Mouse (Mus musculus): Measurements from ENCODE around the gene Ruvbl2. TPM values are rescaled to one million over a fixed set of nuclear protein-coding genes. Genes with fewer than 3 reads are reported as not detected.
"Not testable (repeated sequence)": the region's sequence is repeated elsewhere in the genome, so short reads cannot be mapped to it uniquely, and the experiment has no call there.

Gene Ruvbl2
- polyA plus RNA-seq, 1 experiment from 2014 or later: 111 TPM

DNA sequence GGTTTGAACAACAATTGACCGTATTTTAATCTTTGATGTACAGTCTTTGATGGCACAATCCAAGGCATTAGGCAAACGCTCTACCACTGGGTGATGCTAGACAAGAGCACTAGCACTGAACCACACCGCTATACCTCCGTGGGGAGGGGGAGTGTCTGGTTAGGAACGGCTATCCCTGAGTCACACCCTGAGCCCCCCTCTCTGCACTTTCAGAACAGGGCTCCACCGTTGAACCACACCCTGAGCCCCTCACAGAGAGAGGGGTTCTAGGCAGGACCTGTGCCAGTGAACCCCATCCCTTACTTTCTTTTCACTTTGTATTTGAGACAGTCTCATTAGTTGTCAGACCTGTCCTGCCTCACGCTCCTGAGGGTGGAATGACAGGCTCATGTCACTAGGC lies 29.5 kb downstream of the Ruvbl2 start:
- H3K4me1 ChIP-seq (replicated peaks): peaks cover 20% of the 10 kb centered on the region
- H3K4me3 ChIP-seq (replicated peaks): no peak overlapping the region
- DNase-seq (no peak), ATAC-seq (ENCODE audit: low read depth) (no peak)
- H3K4me2 ChIP-seq: no peak overlapping the region
- no peaks in the 10 kb centered on the region for H3K9me3 ChIP-seq (replicated peaks)
- H3K36me3 ChIP-seq: no peaks in the 10 kb centered on the region
- peaks cover 85% of the 10 kb centered on the region for H3K27me3 ChIP-seq
- no peak overlapping the region for H3K27ac ChIP-seq
- 59% methylated on average over 7 of the region's 7 CpGs for whole genome bisulfite sequencing (ENCODE audit: insufficient replicate concordance)
- H3K9ac ChIP-seq: no peak overlapping the region

DNA sequence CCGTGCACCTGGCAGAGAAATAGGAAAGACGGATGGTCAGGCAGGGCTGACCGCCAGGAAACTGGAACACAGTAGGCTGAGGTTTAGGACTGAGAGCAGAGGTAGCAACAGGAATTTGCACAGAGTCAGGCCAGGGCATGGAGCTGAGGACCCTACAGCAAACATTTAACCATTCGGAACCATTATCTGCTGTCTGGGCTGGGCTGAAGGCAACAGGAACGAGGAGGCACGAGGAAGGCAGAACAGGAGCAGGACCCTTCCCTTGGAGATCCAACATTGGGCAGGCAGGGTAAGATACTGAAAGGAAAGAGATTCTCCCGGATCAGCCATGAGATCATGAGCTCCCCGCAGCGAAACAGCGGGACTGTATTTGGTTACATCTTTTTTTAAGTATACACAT lies 30.1 kb downstream of the Ruvbl2 start:
- Histone ChIP-seq H3K9me3 (replicated peaks) (no peaks in the 10 kb centered on the region), H3K27ac (no peak overlapping the region), H3K36me3 (no peaks in the 10 kb centered on the region), H3K27me3 (peaks cover 80% of the 10 kb centered on the region), H3K9ac (no peak overlapping the region), H3K4me3 (replicated peaks) (no peak overlapping the region), H3K4me2 (no peak overlapping the region), H3K4me1 (replicated peaks) (peaks cover 16% of the 10 kb centered on the region)
- 65% methylated on average over 10 of the region's 10 CpGs for WGBS (ENCODE audit: insufficient replicate concordance)
- DNase-seq: no peak
- ATAC-seq (ENCODE audit: low read depth): no peak

DNA sequence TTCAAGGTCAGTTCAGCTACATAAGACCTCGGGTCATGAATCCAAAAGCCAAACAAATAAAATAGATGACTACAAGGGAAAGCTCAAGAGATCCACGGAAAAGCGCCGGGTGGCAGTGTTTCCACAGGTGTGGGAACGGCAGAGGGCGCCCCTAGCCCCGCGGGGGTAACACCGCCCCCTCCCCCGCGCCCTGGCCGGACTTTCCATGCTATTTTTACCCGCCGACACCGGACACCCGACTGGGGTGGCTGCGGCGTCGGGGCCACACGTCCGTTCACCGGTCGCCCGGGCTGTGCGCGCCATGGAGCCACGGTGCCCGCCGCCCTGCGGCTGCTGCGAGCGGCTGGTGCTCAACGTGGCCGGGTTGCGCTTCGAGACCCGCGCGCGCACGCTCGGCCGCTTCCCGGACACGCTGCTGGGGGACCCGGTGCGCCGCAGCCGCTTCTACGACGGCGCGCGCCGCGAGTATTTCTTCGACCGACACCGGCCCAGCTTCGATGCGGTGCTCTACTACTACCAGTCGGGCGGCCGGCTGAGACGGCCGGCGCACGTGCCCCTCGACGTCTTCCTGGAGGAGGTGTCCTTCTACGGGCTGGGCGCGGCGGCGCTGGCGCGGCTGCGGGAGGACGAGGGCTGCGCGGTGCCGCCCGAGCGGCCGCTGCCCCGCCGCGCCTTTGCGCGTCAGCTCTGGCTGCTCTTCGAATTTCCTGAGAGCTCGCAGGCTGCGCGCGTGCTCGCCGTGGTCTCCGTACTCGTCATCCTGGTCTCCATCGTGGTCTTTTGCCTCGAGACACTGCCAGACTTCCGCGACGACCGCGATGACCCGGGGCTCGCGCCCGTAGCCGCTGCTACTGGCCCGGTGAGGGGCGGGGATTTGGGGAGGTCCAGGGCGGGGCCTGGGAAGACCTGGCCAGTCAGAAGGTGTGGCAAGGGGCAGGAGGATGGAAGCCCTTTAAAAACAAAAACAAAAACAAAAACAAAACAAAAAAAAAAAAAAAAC lies 31.4 kb downstream of the Ruvbl2 start:
- peaks cover 75% of the 10 kb centered on the region for H3K27me3 ChIP-seq
- H3K27ac ChIP-seq: no peak overlapping the region
- H3K4me1 ChIP-seq (replicated peaks): peaks cover 16% of the 10 kb centered on the region
- H3K9me3 ChIP-seq (replicated peaks): no peaks in the 10 kb centered on the region
- peak overlapping the region; percentile 44 for H3K4me3 ChIP-seq (replicated peaks)
- H3K4me2 ChIP-seq: peak overlapping the region; percentile 58
- DNase-seq: no peak
- H3K9ac ChIP-seq: no peak overlapping the region
- WGBS (ENCODE audit: insufficient replicate concordance): 2% methylated on average over 113 of the region's 114 CpGs
- no peaks in the 10 kb centered on the region for H3K36me3 ChIP-seq
- ATAC-seq (ENCODE audit: low read depth): no peak

DNA sequence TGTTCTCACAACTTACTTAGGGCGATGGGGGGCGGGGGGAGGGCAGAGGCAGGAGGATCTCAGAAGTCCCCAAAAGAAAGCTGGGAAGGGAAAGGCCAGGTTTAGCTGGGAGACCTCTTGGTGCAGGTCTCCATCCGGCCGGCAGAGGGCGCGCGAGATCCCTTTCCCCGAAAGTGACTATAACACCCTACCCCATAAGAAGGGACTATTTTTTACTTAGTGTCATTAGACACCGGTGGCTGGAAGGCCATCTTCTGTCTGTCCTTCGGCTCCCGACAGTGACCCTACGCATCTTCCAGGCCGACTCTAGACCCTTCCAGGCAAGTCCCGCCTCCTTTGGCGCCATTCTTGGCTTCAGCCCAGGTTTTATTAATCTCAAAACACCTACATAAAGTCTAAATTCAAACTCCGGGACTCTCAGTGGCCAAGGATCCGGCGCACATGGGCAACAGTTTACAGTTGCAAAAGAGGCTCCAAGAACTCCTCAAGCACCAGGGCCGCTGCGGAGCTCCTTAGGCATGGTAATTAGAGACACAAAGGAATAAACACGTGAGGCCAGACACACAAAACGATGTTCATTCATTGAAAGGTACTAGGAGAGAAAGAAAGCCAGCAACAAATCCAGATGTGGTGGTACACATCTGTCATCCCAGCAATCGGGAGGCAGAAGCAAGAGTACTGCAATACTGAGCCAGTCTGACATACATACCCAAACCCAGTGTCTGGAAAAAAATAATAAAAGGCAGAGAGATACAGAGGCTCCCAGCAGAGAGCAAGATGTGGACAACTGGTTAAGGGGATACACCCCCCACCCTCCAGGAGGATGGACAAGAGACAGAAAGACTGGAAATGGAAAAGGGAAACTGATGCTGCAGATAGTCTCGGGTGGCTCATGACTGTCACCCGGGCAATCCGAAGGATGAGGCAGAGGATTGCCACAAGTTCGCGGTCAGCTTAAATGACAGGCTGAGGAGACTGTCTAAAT lies 32.5 kb downstream of the Ruvbl2 start, which contains the start of gene Kcna7:
Gene Kcna7 (plus strand): TSS at position 563 of the 985 bp plus-strand sequence.
- Histone ChIP-seq H3K9ac (no peak within 1 kb of the TSS), H3K9me3 (replicated peaks) (no peaks in the 10 kb centered on the region), H3K4me3 (replicated peaks) (peak within 1 kb of the TSS; percentile 44), H3K4me1 (replicated peaks) (peaks cover 16% of the 10 kb centered on the region), H3K27me3 (peaks cover 66% of the 10 kb centered on the region), H3K36me3 (no peaks in the 10 kb centered on the region), H3K27ac (no peak within 1 kb of the TSS), H3K4me2 (peak within 1 kb of the TSS; percentile 58)
- DNase-seq (peak; percentile 48), ATAC-seq (ENCODE audit: low read depth) (peak; percentile 43; the same call in 1 of the 2 replicates)
- 10% methylated on average over 28 of the region's 28 CpGs for WGBS (ENCODE audit: insufficient replicate concordance)

DNA sequence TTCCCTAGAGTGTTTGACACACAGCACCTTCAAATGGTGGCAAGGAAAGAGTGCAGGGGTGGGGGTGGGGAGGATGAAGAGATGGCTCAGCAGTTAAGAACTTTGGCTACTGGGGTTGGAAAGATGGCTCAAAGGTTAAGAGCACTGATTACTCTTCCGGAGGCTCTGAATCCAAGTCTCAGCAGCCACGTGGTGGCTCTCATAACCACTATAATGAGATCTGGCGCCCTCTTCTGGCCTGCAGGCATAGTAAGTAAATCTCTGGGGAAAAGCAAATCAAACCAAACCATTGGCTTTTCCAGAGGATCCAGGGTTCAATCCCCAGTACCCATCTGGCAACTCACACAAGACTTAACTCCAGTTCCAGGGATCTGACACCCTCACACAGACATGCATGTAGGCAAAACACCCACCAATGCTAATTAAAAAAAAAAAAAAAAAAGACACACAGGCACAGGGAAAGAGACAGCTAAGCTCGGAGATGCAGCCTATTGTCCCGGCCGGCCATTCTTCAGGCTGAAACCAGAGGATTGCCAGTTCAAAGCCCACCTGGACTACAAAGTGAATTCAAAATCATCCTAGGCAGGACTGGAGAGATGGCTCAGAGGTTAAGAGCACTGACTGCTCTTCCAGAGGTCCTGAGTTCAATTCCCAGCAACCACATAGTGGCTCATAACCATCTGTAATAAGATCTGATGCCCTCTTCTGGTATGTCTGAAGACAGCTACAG lies 34.2 kb downstream of the Ruvbl2 start:
- Histone ChIP-seq H3K27me3 (peaks cover 49% of the 10 kb centered on the region), H3K27ac (no peak overlapping the region), H3K4me2 (no peak overlapping the region), H3K36me3 (no peaks in the 10 kb centered on the region), H3K9ac (no peak overlapping the region), H3K9me3 (replicated peaks) (no peaks in the 10 kb centered on the region), H3K4me1 (replicated peaks) (peaks cover 16% of the 10 kb centered on the region), H3K4me3 (replicated peaks) (no peak overlapping the region)
- DNase-seq (peak; percentile 44), ATAC-seq (ENCODE audit: low read depth) (0 out of 2 replicates have a peak, but pooled peaks have one; percentile 23)
- WGBS (ENCODE audit: insufficient replicate concordance): 39% methylated on average over 6 of the region's 6 CpGs

DNA sequence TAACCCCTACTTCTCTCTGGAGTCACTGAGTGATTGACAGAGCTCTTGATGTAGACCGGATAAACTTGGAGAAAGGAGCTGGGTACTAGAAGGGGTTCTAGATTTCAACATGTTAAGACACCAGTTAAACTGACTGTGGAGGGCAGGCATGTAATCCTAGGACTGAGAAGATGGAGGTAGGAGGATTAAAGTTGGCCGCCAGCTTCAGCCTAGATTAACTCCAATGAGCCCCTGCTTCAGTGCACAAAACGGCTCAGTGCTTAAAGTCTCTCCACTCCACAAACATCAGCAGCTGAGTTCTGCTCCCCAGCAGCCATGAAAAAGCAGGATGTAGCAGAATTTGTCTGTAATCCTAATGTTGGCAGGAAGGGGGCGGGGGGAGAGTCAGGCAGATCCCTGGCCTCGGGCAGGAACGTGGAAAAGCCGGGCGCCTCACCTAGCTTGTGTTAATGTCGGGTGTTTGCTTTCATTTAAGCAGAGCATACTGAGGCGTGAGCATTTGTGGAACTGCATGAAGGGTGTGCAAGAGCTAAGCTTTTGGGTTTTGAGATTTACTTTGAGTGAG lies 36.3 kb downstream of the Ruvbl2 start:
- WGBS (ENCODE audit: insufficient replicate concordance): 59% methylated on average over 10 of the region's 10 CpGs

DNA sequence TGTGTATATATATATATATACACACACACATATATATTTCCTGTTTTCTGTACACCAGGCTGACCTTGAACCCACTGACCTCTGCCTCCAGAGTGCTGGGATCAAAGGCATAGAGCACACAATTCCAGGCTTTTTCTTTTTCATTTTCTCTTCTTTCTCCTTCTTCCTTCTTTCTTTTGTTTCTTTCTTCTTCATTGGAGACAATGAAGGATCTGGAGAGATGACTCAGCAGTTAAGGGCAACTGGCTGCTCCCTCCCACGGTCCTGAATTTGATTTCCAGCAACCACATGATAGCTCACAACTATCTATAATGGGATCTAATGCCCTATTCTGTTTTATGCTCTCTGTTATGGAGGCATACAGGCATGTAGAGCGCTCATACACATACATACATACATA lies 41.1 kb downstream of the Ruvbl2 start:
- peak overlapping the region; percentile 75; the same call in 1 of the 2 replicates for H3K4me2 ChIP-seq
- H3K4me3 ChIP-seq (replicated peaks): no peak overlapping the region
- no peaks in the 10 kb centered on the region for H3K9me3 ChIP-seq (replicated peaks)
- peaks cover 4% of the 10 kb centered on the region; the same call in 1 of the 2 replicates for H3K27me3 ChIP-seq
- DNase-seq (no peak), ATAC-seq (ENCODE audit: low read depth) (no peak)
- H3K27ac ChIP-seq: peak overlapping the region; percentile 21; the same call in 1 of the 2 replicates
- H3K9ac ChIP-seq: peak overlapping the region; percentile 40; the same call in 1 of the 2 replicates
- WGBS (ENCODE audit: insufficient replicate concordance): 49% methylated on average over 2 of the region's 2 CpGs
- H3K36me3 ChIP-seq: peaks cover 25% of the 10 kb centered on the region
- peaks cover 37% of the 10 kb centered on the region for H3K4me1 ChIP-seq (replicated peaks)

More for the DNA sequence above, 36.3 kb downstream of the Ruvbl2 start:
- Histone ChIP-seq H3K27ac (no peak overlapping the region), H3K9ac (no peak overlapping the region), H3K4me3 (replicated peaks) (no peak overlapping the region), H3K4me2 (no peak overlapping the region), H3K27me3 (peaks cover 28% of the 10 kb centered on the region), H3K36me3 (no peaks in the 10 kb centered on the region), H3K4me1 (replicated peaks) (peaks cover 19% of the 10 kb centered on the region), H3K9me3 (replicated peaks) (no peaks in the 10 kb centered on the region)
- DNase-seq (no peak), ATAC-seq (ENCODE audit: low read depth) (no peak)

DNA sequence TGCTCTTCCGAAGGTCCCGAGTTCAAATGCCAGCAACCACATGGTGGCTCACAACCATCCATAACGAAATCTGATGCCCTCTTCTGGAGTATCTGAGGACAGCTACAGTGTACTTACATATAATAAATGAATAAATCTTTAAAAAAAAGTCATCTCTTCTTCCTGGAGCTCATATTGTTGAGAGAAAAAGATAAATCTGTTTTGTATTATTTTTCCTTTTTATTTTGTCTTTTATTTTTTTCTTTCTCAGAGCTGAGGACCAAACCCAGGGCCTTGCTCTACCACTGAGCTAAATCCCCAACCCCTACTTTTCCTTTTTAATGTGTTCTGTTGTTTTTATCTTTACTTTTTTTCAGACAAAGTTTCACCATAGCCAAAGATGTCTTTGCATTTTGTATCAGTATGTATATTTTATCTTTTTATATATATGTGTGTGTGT lies 41.5 kb downstream of the Ruvbl2 start:
- peak; percentile 27 for ATAC-seq (ENCODE audit: low read depth)
- not testable (repeated sequence) for H3K27me3 ChIP-seq; H3K9me3 ChIP-seq (replicated peaks); DNase-seq
- H3K36me3 ChIP-seq: peaks cover 29% of the 10 kb centered on the region
- H3K9ac ChIP-seq: peak overlapping the region; percentile 71
- peaks cover 37% of the 10 kb centered on the region for H3K4me1 ChIP-seq (replicated peaks)
- 2% methylated on average over 3 of the region's 3 CpGs for WGBS (ENCODE audit: insufficient replicate concordance)
- peak overlapping the region; percentile 75 for H3K4me2 ChIP-seq
- H3K27ac ChIP-seq: peak overlapping the region; percentile 95
- H3K4me3 ChIP-seq (replicated peaks): peak overlapping the region; percentile 84

DNA sequence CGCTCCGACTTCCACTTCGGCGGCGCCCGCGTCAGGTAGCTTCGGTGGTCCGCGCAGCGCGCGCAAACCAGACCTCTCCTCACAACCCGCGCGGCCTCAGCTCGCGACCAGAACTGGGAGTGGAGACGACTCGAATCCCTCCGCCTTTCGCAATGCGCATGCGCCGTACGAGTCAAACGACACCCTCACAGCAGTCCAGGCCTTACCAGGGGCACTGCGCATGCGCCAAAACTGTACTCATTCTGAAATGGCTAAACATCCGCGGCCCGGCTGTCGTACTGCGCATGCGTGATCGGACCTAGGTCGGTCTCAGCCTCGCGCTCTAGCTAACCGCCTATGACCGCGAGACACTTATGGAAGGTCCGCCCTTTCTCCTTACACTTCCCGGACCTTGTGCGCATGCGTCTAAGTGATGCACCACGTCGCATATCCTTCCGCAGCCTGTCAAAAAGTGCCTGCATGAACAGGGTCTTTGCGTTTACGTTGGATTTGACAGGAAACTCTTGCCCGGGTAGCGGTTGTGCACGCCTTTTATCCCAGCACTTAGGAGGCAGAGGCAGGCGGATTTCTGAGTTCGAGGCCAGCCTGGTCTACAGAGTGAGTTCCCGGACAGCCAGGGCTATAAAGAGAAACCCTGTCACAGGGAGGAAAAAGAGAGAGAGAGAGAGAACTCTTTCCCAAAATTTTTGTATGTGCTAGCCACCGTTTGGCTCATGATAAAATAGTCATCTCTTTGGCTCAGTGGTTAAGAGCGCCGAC lies 42.1 kb downstream of the Ruvbl2 start, which contains the start of gene Snrnp70:
Gene Snrnp70 (minus strand): TSS at position 165 of the 759 bp plus-strand sequence.
- Histone ChIP-seq H3K4me3 (replicated peaks) (peak within 1 kb of the TSS; percentile 84), H3K9ac (peak within 1 kb of the TSS; percentile 92), H3K4me2 (peak within 1 kb of the TSS; percentile 92), H3K36me3 (peaks cover 34% of the 10 kb centered on the region), H3K4me1 (replicated peaks) (peaks cover 37% of the 10 kb centered on the region), H3K27ac (peak within 1 kb of the TSS; percentile 95), H3K27me3 (no peaks in the 10 kb centered on the region), H3K9me3 (replicated peaks) (no peaks in the 10 kb centered on the region)
- peak; percentile 96 for ATAC-seq (ENCODE audit: low read depth)
- DNase-seq: peak; percentile 100
- under 1% methylated on average over 60 of the region's 60 CpGs for WGBS (ENCODE audit: insufficient replicate concordance)
